Comparison of ENCODE assay signal across 9 mouse cellular contexts in genomic region chr13:24337874-24338273, GRCm38 (mm10). TPM values are rescaled to one million over a fixed set of nuclear protein-coding genes. Genes with fewer than 3 reads are reported as not detected.
DNase-seq lines count a peak whose midpoint lies in the region; ATAC-seq and TF ChIP-seq lines count a peak whose summit lies in the region.
"Had no signal": no experiment of that assay in that cellular context is flagged by ENCODE, and none has a peak within 500 bp of the region (broad histone marks: within the 10 kb centered on the region; RNA-seq: fewer than 3 reads in every experiment).

No protein-coding gene starts in this region.

- no peak for TF ChIP-seq EP300 in MEL (IDR thresholded peaks at IDR 0.05; ENCODE audit: low read depth in 1 of 2, low read length in 2 of 2)

- H3K4me2 ChIP-seq in liver, embryonic 12.5 days = peak overlapping the region; percentile 44

- 48% methylated on average over 3 of the region's 3 CpGs for WGBS in kidney, adult 2 months
- WGBS in liver, embryonic 12.5 days (ENCODE audit: insufficient replicate concordance) = 26% methylated on average over 3 of the region's 3 CpGs

- no peak for TF ChIP-seq POLR2A in kidney, adult 2 months (IDR thresholded peaks at IDR 0.05; ENCODE audit: low read depth, low read length)
- TF ChIP-seq POLR2A in MEL (IDR thresholded peaks at IDR 0.05; ENCODE audit: control insufficient read depth in 1 of 2, insufficient read depth in 1 of 2, low read depth in 1 of 2, low read length in 2 of 2, poor library complexity in 1 of 2) = no peak

- ATAC-seq in liver, embryonic 12.5 days = peak; percentile 66

- H3K36me3 ChIP-seq in kidney, adult 2 months (ENCODE audit: control insufficient read depth, insufficient read depth, low read length) = no peaks in the 10 kb centered on the region; the same call in 1 of the 2 replicates
- 0 out of 4 replicates have a peak, but pooled peaks cover 0 to 6% of the 10 kb centered on the region in 2 experiments for H3K36me3 ChIP-seq in MEL (ENCODE audit: control insufficient read depth in 1 of 2, insufficient read depth in 2 of 2, low read length in 2 of 2)
- no peaks in the 10 kb centered on the region for H3K36me3 ChIP-seq in liver, embryonic 12.5 days

- no peak overlapping the region for H3K9ac ChIP-seq in MEL (ENCODE audit: control insufficient read depth, low read depth, low read length, poor library complexity, severe bottlenecking)
- H3K9ac ChIP-seq in liver, embryonic 12.5 days = no peak overlapping the region

- intact Hi-C loops in left cerebral cortex, postnatal 14 days (cut with DNase I) = loop anchor here (5.0 kb wide), 1 partner anchor 349 kb away; no protein-coding TSS in a partner anchor

- H3K27ac ChIP-seq in kidney, adult 2 months (ENCODE audit: insufficient read depth, low read depth, low read length) = peak overlapping the region; percentile 56; the same call in 1 of the 2 replicates
- H3K27ac ChIP-seq in MEL (ENCODE audit: control insufficient read depth, low read depth, low read length) = no peak overlapping the region
- peak overlapping the region; percentile 53 for H3K27ac ChIP-seq in liver, embryonic 12.5 days

- peak; percentile 82 for TF ChIP-seq RAD21 in MEL (IDR thresholded peaks at IDR 0.05; ENCODE audit: low read depth, low read length)

- no peak overlapping the region for H3K4me3 ChIP-seq in kidney, adult 2 months (ENCODE audit: insufficient read depth, low read depth, low read length)
- H3K4me3 ChIP-seq in MEL (ENCODE audit: control insufficient read depth in 1 of 2, insufficient read depth in 1 of 2, low read depth in 2 of 2, low read length in 2 of 2) = no peak overlapping the region
- peak overlapping the region; percentile 10; the same call in 1 of the 2 replicates for H3K4me3 ChIP-seq in liver, embryonic 12.5 days
- H3K4me3 ChIP-seq: myocyte had no signal

- no peaks in the 10 kb centered on the region for H3K79me2 ChIP-seq in MEL (ENCODE audit: control insufficient read depth, insufficient read depth, low read length, poor library complexity)

- H3K4me1 ChIP-seq in kidney, adult 2 months (ENCODE audit: control insufficient read depth, insufficient read depth, low read length) = peaks cover 2% of the 10 kb centered on the region; the same call in 1 of the 2 replicates
- peaks cover 0 to 7% of the 10 kb centered on the region in 2 experiments; a peak in 2 of 4 replicates for H3K4me1 ChIP-seq in MEL (ENCODE audit: control insufficient read depth in 1 of 2, insufficient read depth in 2 of 2, low read length in 2 of 2)
- peaks cover 44% of the 10 kb centered on the region for H3K4me1 ChIP-seq in liver, embryonic 12.5 days

- no peaks in the 10 kb centered on the region for H3K9me3 ChIP-seq in MEL (replicated peaks; ENCODE audit: insufficient read depth, low read length)
- H3K9me3 ChIP-seq in liver, embryonic 12.5 days (replicated peaks) = no peaks in the 10 kb centered on the region

- peak; percentile 56 for DNase-seq in kidney, adult 2 months
- DNase-seq in kidney, adult 11 months = no peak
- peak; percentile 66 for DNase-seq in MEL (ENCODE audit: low read depth, low spot score)
- peak; percentile 63 for DNase-seq in embryo, embryonic 10.5 days (ENCODE audit: low spot score)
- peak; percentile 30 for DNase-seq in retina, postnatal 7 days (ENCODE audit: low read depth, low spot score)
- no peak for DNase-seq in left cerebral cortex, postnatal 14 days (ENCODE audit: low spot score in 2 of 2)
- no peak for DNase-seq in layer of hippocampus, adult 9-11 months

- H3K27me3 ChIP-seq in kidney, adult 2 months (replicated peaks; ENCODE audit: control insufficient read depth, insufficient read depth, low read length) = no peaks in the 10 kb centered on the region
- H3K27me3 ChIP-seq in MEL (ENCODE audit: control insufficient read depth in 1 of 2, insufficient read depth in 2 of 2, low read length in 2 of 2) = peaks cover 1 to 9% of the 10 kb centered on the region in 2 experiments; a peak in 3 of 4 replicates
- H3K27me3 ChIP-seq in liver, embryonic 12.5 days (replicated peaks) = no peaks in the 10 kb centered on the region

- peak; percentile 27; the same call in 1 of the 2 replicates for TF ChIP-seq CTCF in kidney, adult 2 months (conservative IDR thresholded peaks at IDR 0.05; ENCODE audit: insufficient read depth, insufficient read length, low read depth, low read length)
- peak; percentile 46 to 75 (median 68) for TF ChIP-seq CTCF in MEL (IDR thresholded peaks at IDR 0.05 in 2 of 3, conservative IDR thresholded peaks at IDR 0.05 in 1 of 3; ENCODE audit: control insufficient read depth in 1 of 3, insufficient read depth in 1 of 3, low read depth in 2 of 3, low read length in 3 of 3, poor library complexity in 1 of 3, severe bottlenecking in 1 of 3)

TF ChIP-seq in MEL, 35 proteins besides CTCF, POLR2A, EP300 and RAD21:
- TF ChIP-seq MAX (IDR thresholded peaks at IDR 0.05; ENCODE audit: low read length) (no peak), MXI1 (IDR thresholded peaks at IDR 0.05; ENCODE audit: low read depth, low read length) (no peak), SMC3 (IDR thresholded peaks at IDR 0.05; ENCODE audit: low read depth, low read length) (peak; percentile 78), USF1 (IDR thresholded peaks at IDR 0.05; ENCODE audit: low read depth, low read length) (0 out of 2 replicates have a peak, but pooled peaks have one; percentile 36), POLR2AphosphoS2 (IDR thresholded peaks at IDR 0.05; ENCODE audit: low read length) (no peak), MYB (IDR thresholded peaks at IDR 0.05; ENCODE audit: low read depth, low read length) (no peak), RCOR1 (IDR thresholded peaks at IDR 0.05; ENCODE audit: low read depth, low read length) (no peak), NRF1 (IDR thresholded peaks at IDR 0.05; ENCODE audit: insufficient read depth, low read depth, low read length, poor library complexity, severe bottlenecking) (no peak), E2F4 (IDR thresholded peaks at IDR 0.05; ENCODE audit: borderline replicate concordance, low read depth, low read length) (no peak), UBTF (IDR thresholded peaks at IDR 0.05; ENCODE audit: borderline replicate concordance, insufficient read depth, low read depth, low read length) (no peak), ELF1 (IDR thresholded peaks at IDR 0.05; ENCODE audit: low read depth, low read length) (no peak), CHD2 (IDR thresholded peaks at IDR 0.05; ENCODE audit: low read length) (no peak), ZC3H11A (IDR thresholded peaks at IDR 0.05; ENCODE audit: low read depth, low read length) (peak; percentile 66), CHD1 (IDR thresholded peaks at IDR 0.05; ENCODE audit: low read depth, low read length) (no peak), GABPA (IDR thresholded peaks at IDR 0.05; ENCODE audit: low read depth, low read length) (no peak), BHLHE40 (IDR thresholded peaks at IDR 0.05; ENCODE audit: borderline replicate concordance, low read depth, low read length) (no peak), HCFC1 (IDR thresholded peaks at IDR 0.05; ENCODE audit: low read depth, low read length) (no peak)

RNA-seq across cellular contexts. Expression of gene Cmah, which starts 10.7 kb away (rescaled TPM):
- polyA plus RNA-seq in kidney, adult 2 months (2012; rRNA removed) = 7.9 and 8.3 TPM in 2 replicates
- total RNA-seq in MEL (2012; rRNA removed) = 2.2 and 2.3 TPM in 2 replicates
- polyA plus RNA-seq in MEL (2012; ENCODE audit: insufficient read depth in 1 of 2, insufficient read length in 2 of 2, low read depth in 1 of 2, low replicate concordance in 2 of 2, missing spikeins in 1 of 2) = 1 to 10 TPM in 1 of 2 experiments, not detected in 1; 1.4 TPM
- polyA plus RNA-seq in liver, embryonic 12.5 days (2016; fragmentation: Nextera tagmentation; extraction: Ambion mirVana) = 1.9 and 2.2 TPM in 2 replicates
- under 1 TPM; 0.20 to 0.44 TPM for total RNA-seq in left cerebral cortex, postnatal 14 days (2021)

RNA-seq across cellular contexts. Expression of gene Carmil1, which starts 57.3 kb away (rescaled TPM):
- 6.9 and 7.7 TPM in 2 replicates for polyA plus RNA-seq in kidney, adult 2 months (2012; rRNA removed)
- total RNA-seq in MEL (2012; rRNA removed) = 0.07 and 0.15 TPM in 2 replicates
- polyA plus RNA-seq in MEL (2012; ENCODE audit: insufficient read depth in 1 of 2, insufficient read length in 2 of 2, low read depth in 1 of 2, low replicate concordance in 2 of 2, missing spikeins in 1 of 2) = 1 to 10 TPM in 1 of 2 experiments, not detected in 1; 1.2 TPM
- 9.9 and 10.7 TPM in 2 replicates for polyA plus RNA-seq in liver, embryonic 12.5 days (2016; fragmentation: Nextera tagmentation; extraction: Ambion mirVana)
- total RNA-seq in left cerebral cortex, postnatal 14 days (2021) = 10 to 100 TPM; 44.2 to 46.3 TPM

Comparison
In these comparisons a context has a peak if more than half of its experiments do, and no peak if none do; other contexts are left out.
1. DNase-seq: peak in kidney, adult 2 months (single experiment), MEL (single experiment), embryo, embryonic 10.5 days (single experiment) and retina, postnatal 7 days (single experiment); none in kidney, adult 11 months (single experiment), left cerebral cortex, postnatal 14 days (0 of 2) and layer of hippocampus, adult 9-11 months (single experiment).